Mouse (Mus musculus) forebrain, embryonic 14.5 days (tissue): ENCODE results near the gene Lmbrd2. TPM values are rescaled to one million over a fixed set of nuclear protein-coding genes. Genes with fewer than 3 reads are reported as not detected.

ENCODE experiments used
- ATAC-seq: fragments of 200-750 bp; cut with Nextera tagmentation; 2 replicates; pipeline ENCODE4 v1.8.0; 2017; ENCODE audit warnings: mild to moderate bottlenecking, moderate library complexity
- DNase-seq: peaks from one replicate; pipeline ENCODE4 v3.0.0-alpha.2; 2015; ENCODE audit warnings: low spot score
- H3K27ac ChIP-seq: fragments of 300-500 bp; sonication (generic); 2 replicates; pipeline ENCODE4 v1.5.1; 2014; ENCODE audit warnings: low read depth, mild to moderate bottlenecking, control low read depth, low read length, moderate library complexity
- H3K27me3 ChIP-seq: fragments of 300-500 bp; sonication (generic); replicated peaks from 2 replicates; pipeline ENCODE4 v1.6.1; 2014; ENCODE audit warnings: low read length, control low read depth, mixed read lengths; ENCODE audit not compliant: control insufficient read depth, insufficient read depth
- H3K36me3 ChIP-seq: fragments of 300-500 bp; sonication (generic); 2 replicates; pipeline ENCODE4 v1.6.1; 2014; ENCODE audit warnings: low read length, control low read depth; ENCODE audit not compliant: control insufficient read depth, insufficient read depth
- H3K4me1 ChIP-seq: fragments of 300-500 bp; sonication (generic); 2 replicates; pipeline ENCODE4 v1.6.1; 2014; ENCODE audit warnings: antibody characterized with exemption, low read length, control low read depth; ENCODE audit not compliant: control insufficient read depth, insufficient read depth
- H3K4me2 ChIP-seq: fragments of 300-500 bp; sonication (generic); 2 replicates; pipeline ENCODE4 v1.6.1; 2014; ENCODE audit warnings: mild to moderate bottlenecking, control low read depth, low read length
- H3K4me3 ChIP-seq: fragments of 300-500 bp; sonication (generic); 2 replicates; pipeline ENCODE4 v1.5.1; 2014; ENCODE audit warnings: low read depth, low read length, control low read depth
- H3K9ac ChIP-seq: fragments of 300-500 bp; sonication (generic); 2 replicates; pipeline ENCODE4 v1.6.1; 2014; ENCODE audit warnings: mild to moderate bottlenecking, low read length, control low read depth, moderate library complexity
- H3K9me3 ChIP-seq: fragments of 300-500 bp; sonication (generic); replicated peaks from 2 replicates; pipeline ENCODE4 v1.6.1; 2016; ENCODE audit warnings: low read length, control low read depth, mixed read lengths; ENCODE audit not compliant: control insufficient read depth
- WGBS: fragments of 180-500 bp; shearing (Covaris S2); extraction: QIAGEN DNeasy Blood & Tissue Kit; methylation state at CpG from one replicate; pipeline ENCODE4 v1.1.7; 2014; 5-methylcytosine and 5-hydroxymethylcytosine counted together
- polyA plus RNA-seq: library from polyadenylated mRNA; unstranded; fragments of >200 nt; fragmentation: Nextera tagmentation; extraction: Ambion mirVana; gene quantifications from 2 replicates; pipeline ENCODE4 v1.2.1, GENCODE M21; 2014

Gene Lmbrd2
- 5.0 and 7.3 TPM in 2 replicates for polyA plus RNA-seq

GRCm38 (mm10) chr15:9140252-9140680 lies at the start of gene Lmbrd2:
Gene Lmbrd2, plus strand, starts transcription at chr15:9140550.
- H3K9ac ChIP-seq = peak within 1 kb of the TSS; percentile 86
- H3K4me1 ChIP-seq = peaks cover 12% of the 10 kb centered on the region
- peak within 1 kb of the TSS; percentile 69 for H3K4me2 ChIP-seq
- H3K4me3 ChIP-seq = peak within 1 kb of the TSS; percentile 73
- peak within 1 kb of the TSS; percentile 78 for H3K27ac ChIP-seq
- H3K27me3 ChIP-seq = no peaks in the 10 kb centered on the region
- WGBS = under 1% methylated on average over 34 of the region's 34 CpGs
- H3K9me3 ChIP-seq = no peaks in the 10 kb centered on the region
- peaks cover 26% of the 10 kb centered on the region for H3K36me3 ChIP-seq
- ATAC-seq (peak; percentile 99), DNase-seq (peak; percentile 99)

- no peaks in the 10 kb centered on the region for H3K9me3 ChIP-seq
- H3K4me1 ChIP-seq = no peaks in the 10 kb centered on the region
- no peak overlapping the region for H3K4me2 ChIP-seq
- H3K27ac ChIP-seq = no peak overlapping the region
- H3K4me3 ChIP-seq = no peak overlapping the region
- no peak for DNase-seq
- peaks cover 18% of the 10 kb centered on the region for H3K36me3 ChIP-seq
- WGBS = 96% methylated on average over 5 of the region's 5 CpGs
- no peak for ATAC-seq
- no peaks in the 10 kb centered on the region for H3K27me3 ChIP-seq
- H3K9ac ChIP-seq = no peak overlapping the region
Observed at GRCm38 (mm10) chr15:9090662-9091061, 49.7 kb upstream of the Lmbrd2 start.

- H3K4me1 ChIP-seq = no peaks in the 10 kb centered on the region
- 0 out of 2 replicates have a peak overlapping the region, but pooled peaks have one; percentile 24 for H3K4me2 ChIP-seq
- peaks cover 22% of the 10 kb centered on the region for H3K36me3 ChIP-seq
- H3K4me3 ChIP-seq = no peak overlapping the region
- no peak overlapping the region for H3K9ac ChIP-seq
- no peaks in the 10 kb centered on the region for H3K9me3 ChIP-seq
- no peaks in the 10 kb centered on the region for H3K27me3 ChIP-seq
- no peak overlapping the region for H3K27ac ChIP-seq
- DNase-seq (no peak), ATAC-seq (peak; percentile 30)
- 84% methylated on average over 11 of the region's 11 CpGs for WGBS
Observed at GRCm38 (mm10) chr15:9093598-9094365, 46.6 kb upstream of the Lmbrd2 start.

- Histone ChIP-seq H3K4me1 (no peaks in the 10 kb centered on the region), H3K27ac (no peak overlapping the region), H3K9ac (no peak overlapping the region), H3K4me3 (no peak overlapping the region), H3K27me3 (no peaks in the 10 kb centered on the region), H3K9me3 (no peaks in the 10 kb centered on the region), H3K4me2 (0 out of 2 replicates have a peak overlapping the region, but pooled peaks have one; percentile 24), H3K36me3 (peaks cover 22% of the 10 kb centered on the region)
- ATAC-seq = peak; percentile 95
- 18% methylated on average over 13 of the region's 13 CpGs for WGBS
- DNase-seq = peak; percentile 70
Observed at GRCm38 (mm10) chr15:9094366-9094750, 46.0 kb upstream of the Lmbrd2 start.

- ATAC-seq = no peak
- H3K9me3 ChIP-seq = no peaks in the 10 kb centered on the region
- no peak overlapping the region for H3K9ac ChIP-seq
- no peak overlapping the region for H3K4me2 ChIP-seq
- DNase-seq = no peak
- no peak overlapping the region for H3K4me3 ChIP-seq
- H3K4me1 ChIP-seq = no peaks in the 10 kb centered on the region
- H3K36me3 ChIP-seq = peaks cover 40% of the 10 kb centered on the region
- WGBS = 92% methylated on average over 4 of the region's 4 CpGs
- no peak overlapping the region for H3K27ac ChIP-seq
- H3K27me3 ChIP-seq = no peaks in the 10 kb centered on the region
Observed at GRCm38 (mm10) chr15:9096865-9097264, 43.5 kb upstream of the Lmbrd2 start.

GRCm38 (mm10) chr15:9100446-9101077 lies 39.8 kb upstream of the Lmbrd2 start:
- Histone ChIP-seq H3K27me3 (no peaks in the 10 kb centered on the region), H3K36me3 (peaks cover 37% of the 10 kb centered on the region; the same call in 1 of the 2 replicates), H3K4me2 (no peak overlapping the region), H3K4me1 (no peaks in the 10 kb centered on the region), H3K4me3 (no peak overlapping the region), H3K9ac (no peak overlapping the region), H3K9me3 (no peaks in the 10 kb centered on the region), H3K27ac (peak overlapping the region; percentile 39; the same call in 1 of the 2 replicates)
- 68% methylated on average over 10 of the region's 10 CpGs for WGBS
- peak; percentile 56; the same call in 1 of the 2 replicates for ATAC-seq
- peak; percentile 8 for DNase-seq

- ATAC-seq (no peak), DNase-seq (no peak)
- Histone ChIP-seq H3K27me3 (no peaks in the 10 kb centered on the region), H3K36me3 (peaks cover 31% of the 10 kb centered on the region), H3K9ac (no peak overlapping the region), H3K4me2 (no peak overlapping the region), H3K27ac (no peak overlapping the region), H3K9me3 (no peaks in the 10 kb centered on the region), H3K4me3 (no peak overlapping the region), H3K4me1 (no peaks in the 10 kb centered on the region)
- 80% methylated on average over 13 of the region's 13 CpGs for WGBS
Observed at GRCm38 (mm10) chr15:9106303-9107074, 33.9 kb upstream of the Lmbrd2 start.

- ATAC-seq (no peak), DNase-seq (no peak)
- no peak overlapping the region for H3K27ac ChIP-seq
- no peaks in the 10 kb centered on the region for H3K27me3 ChIP-seq
- H3K9ac ChIP-seq = no peak overlapping the region
- WGBS = 88% methylated on average over 6 of the region's 6 CpGs
- peaks cover 62% of the 10 kb centered on the region for H3K36me3 ChIP-seq
- no peaks in the 10 kb centered on the region for H3K4me1 ChIP-seq
- H3K4me3 ChIP-seq = no peak overlapping the region
- H3K9me3 ChIP-seq = no peaks in the 10 kb centered on the region
- H3K4me2 ChIP-seq = no peak overlapping the region
Observed at GRCm38 (mm10) chr15:9110526-9111347, 29.6 kb upstream of the Lmbrd2 start.
